Mouse (Mus musculus) left cerebral cortex, postnatal 4 days (tissue): ENCODE data around the gene Rnf121. TPM values are rescaled to one million over a fixed set of nuclear protein-coding genes. Genes with fewer than 3 reads are reported as not detected.

Source experiments
- DNase-seq: peaks from one replicate; pipeline ENCODE4 v3.0.0-alpha.2; 2022
- intact Hi-C: fragments of 180-260 bp; cut with DNase I; formaldehyde crosslinking; loops from one replicate; pipeline ENCODE4 v1.15.1; 2025
- total RNA-seq, 2 experiments: library from RNA; stranded (reverse); gene quantifications; 2 replicates each; pipeline ENCODE4 v1.2.3; 2021

Gene Rnf121
- total RNA-seq, 2 experiments from 2014 or later: 47.0 to 51.9 TPM

DNA sequence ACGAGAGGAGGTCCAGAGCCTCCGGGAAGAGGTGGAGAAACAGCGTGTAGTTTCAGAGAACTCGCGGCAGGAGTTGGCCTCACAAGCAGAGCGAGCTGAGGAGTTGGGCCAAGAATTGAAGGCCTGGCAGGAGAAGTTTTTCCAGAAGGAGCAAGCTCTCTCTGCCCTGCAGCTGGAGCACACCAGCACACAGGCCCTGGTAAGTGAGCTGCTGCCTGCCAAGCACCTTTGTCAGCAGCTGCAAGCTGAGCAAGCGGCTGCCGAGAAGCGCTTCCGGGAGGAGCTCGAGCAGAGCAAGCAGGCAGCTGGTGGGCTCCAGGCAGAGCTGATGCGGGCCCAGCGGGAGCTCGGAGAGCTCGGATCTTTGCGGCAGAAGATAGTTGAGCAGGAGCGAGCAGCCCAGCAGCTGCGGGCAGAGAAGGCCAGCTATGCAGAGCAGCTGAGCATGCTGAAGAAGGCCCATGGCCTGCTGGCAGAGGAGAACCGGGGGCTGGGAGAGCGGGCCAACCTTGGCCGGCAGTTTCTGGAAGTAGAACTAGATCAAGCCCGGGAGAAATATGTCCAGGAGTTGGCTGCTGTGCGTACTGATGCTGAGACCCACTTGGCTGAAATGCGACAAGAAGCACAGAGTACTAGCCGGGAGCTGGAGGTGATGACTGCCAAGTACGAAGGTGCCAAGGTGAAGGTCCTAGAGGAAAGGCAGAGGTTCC, 64.2 kb downstream of the Rnf121 start:
- DNase-seq: peak; percentile 82
- intact Hi-C loops: no loop called here

DNA sequence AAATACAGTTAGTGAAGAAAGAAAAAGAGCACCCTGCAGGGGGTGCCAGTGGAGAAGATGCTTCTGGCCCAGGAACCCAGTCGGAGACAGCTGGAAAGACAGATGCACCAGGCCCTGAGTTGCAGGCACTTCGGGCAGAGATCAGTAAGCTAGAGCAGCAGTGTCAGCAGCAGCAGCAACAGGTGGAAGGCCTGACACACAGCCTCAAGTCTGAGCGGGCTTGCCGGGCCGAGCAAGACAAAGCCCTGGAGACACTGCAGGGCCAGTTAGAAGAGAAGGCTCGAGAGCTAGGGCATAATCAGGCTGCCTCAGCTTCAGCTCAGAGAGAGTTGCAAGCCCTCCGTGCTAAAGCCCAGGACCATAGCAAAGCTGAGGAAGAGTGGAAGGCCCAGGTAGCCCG, 65.0 kb downstream of the Rnf121 start:
- no peak for DNase-seq

GRCm38 (mm10) chr7:101999461-102000151, 65.7 kb downstream of the Rnf121 start:
- intact Hi-C loops: loop anchor here (10.0 kb wide), 1 partner anchor 345 kb away; no protein-coding TSS in a partner anchor
- DNase-seq: peak; percentile 60

More for the DNA sequence above, 65.0 kb downstream of the Rnf121 start:
- intact Hi-C loops: no loop called here

DNA sequence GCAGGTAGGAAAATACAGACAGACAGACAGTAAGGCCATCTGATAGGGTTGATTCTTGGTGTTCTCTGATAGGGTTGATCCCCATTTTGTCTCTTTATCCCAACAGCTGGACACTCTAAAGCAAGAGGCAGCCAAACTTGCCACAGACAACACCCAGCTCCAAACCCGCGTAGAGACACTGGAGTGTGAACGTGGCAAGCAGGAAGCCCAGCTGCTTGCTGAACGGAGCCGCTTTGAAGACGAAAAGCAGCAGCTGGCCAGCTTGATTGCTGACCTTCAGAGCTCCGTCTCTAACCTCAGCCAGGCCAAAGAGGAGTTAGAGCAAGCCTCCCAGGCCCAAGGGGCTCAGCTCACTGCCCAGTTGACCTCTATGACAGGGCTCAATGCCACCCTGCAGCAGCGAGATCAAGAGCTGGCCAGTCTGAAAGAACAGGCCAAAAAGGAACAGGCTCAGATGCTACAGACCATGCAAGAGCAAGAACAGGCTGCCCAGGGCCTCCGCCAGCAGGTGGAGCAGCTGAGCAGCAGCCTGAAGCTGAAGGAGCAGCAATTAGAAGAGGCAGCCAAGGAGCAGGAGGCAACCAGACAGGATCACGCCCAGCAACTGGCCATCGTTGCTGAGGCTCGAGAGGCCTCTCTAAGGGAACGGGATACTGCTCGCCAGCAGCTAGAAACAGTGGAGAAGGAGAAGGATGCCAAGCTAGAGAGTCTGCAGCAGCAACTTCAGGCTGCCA, 66.9 kb downstream of the Rnf121 start:
- peak; percentile 93 for DNase-seq
- intact Hi-C loops: loop anchor here (10.0 kb wide), 1 partner anchor 344 kb away; no protein-coding TSS in a partner anchor

- intact Hi-C loops: loop anchor here (10.0 kb wide), 1 partner anchor 339 kb away; no protein-coding TSS in a partner anchor
- DNase-seq: no peak
These were observed 71.0 kb downstream of the Rnf121 start for GRCm38 (mm10) chr7:101994241-101994640.

DNA sequence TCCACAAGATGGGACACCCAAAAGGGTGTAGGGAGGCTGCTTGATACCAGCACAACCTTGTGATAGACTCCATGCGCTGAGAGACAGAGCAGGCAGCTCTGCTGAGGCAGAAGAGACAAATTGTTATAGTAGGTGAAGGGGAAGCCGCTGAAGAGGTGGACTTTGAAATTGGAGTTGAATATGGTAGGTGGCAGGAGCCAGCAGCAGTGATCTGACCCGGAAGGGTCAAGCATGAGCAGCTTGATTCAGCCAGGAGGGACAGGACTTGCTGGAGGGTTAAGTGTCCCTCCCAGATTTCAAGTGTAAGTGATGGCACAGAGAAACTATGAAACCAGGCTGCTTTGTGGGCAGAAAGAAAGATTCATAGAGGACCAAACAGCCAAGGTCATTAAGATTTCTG, 80.2 kb downstream of the Rnf121 start:
- intact Hi-C loops: no loop called here

GRCm38 (mm10) chr7:101982735-101983134, 82.5 kb downstream of the Rnf121 start:
- no peak for DNase-seq

More for the DNA sequence above, 80.2 kb downstream of the Rnf121 start:
- no peak for DNase-seq

GRCm38 (mm10) chr7:101974505-101974904, 90.8 kb downstream of the Rnf121 start:
- intact Hi-C loops: no loop called here
- DNase-seq: peak; percentile 39

More at GRCm38 (mm10) chr7:101982735-101983134, 82.5 kb downstream of the Rnf121 start:
- intact Hi-C loops: no loop called here

DNA sequence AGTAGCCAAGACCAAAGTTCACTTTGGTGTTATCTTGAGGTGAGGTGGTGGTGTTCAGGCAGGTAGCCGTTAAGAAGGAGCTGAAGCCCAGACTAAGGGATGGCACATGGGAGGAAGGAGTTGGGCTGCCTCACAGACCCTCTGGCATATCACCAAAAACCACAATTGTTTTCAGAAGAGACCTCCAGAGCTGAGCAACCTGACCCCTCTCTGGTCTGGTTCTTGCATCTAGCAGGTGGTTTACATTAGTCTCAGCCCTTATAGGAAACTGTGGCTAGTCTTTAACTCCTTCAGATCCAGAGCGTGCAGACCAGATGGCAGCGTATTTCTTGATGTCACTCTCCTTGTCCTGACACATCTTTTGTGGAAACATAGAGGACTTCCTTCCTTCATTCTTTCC, 91.5 kb downstream of the Rnf121 start:
- no peak for DNase-seq
- intact Hi-C loops: no loop called here

- intact Hi-C loops: no loop called here
- DNase-seq: no peak
These were observed 93.5 kb downstream of the Rnf121 start for GRCm38 (mm10) chr7:101971721-101972120.

DNA sequence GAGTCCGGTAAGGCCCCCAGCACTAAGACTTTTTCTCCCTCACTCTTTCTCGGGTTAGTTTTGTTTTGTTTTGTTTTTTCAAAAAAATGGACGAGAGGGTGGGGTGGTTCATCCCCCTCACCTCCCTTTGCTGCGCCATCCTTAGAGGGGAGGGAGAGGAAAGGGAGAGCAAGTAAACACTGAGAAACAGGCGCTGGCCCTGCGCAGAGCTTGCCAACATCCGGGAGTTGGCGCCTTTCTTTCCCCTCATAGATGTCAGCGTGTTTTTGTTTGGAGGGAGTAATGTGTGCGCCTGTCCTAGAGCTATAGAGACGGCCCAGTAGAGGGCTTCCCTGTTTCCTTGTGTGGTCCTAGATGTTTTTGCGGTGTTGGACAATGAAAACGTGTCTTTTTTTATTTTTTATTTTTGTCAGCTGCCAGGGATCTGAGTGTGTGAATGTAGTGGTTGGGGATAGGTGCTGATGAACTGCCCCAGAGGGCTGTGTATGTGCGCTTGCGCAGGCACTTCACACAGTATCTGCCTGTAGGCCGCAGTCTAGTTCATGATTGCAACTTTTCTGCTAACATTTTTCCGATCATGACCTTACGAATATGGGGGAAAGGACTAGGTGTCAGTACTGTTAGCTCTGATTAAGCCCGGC, 94.3 kb downstream of the Rnf121 start:
- intact Hi-C loops: no loop called here

GRCm38 (mm10) chr7:101970429-101970775, 94.9 kb downstream of the Rnf121 start:
- peak; percentile 90 for DNase-seq
- intact Hi-C loops: no loop called here

More for the DNA sequence above, 94.3 kb downstream of the Rnf121 start:
- DNase-seq: peak; percentile 88

DNA sequence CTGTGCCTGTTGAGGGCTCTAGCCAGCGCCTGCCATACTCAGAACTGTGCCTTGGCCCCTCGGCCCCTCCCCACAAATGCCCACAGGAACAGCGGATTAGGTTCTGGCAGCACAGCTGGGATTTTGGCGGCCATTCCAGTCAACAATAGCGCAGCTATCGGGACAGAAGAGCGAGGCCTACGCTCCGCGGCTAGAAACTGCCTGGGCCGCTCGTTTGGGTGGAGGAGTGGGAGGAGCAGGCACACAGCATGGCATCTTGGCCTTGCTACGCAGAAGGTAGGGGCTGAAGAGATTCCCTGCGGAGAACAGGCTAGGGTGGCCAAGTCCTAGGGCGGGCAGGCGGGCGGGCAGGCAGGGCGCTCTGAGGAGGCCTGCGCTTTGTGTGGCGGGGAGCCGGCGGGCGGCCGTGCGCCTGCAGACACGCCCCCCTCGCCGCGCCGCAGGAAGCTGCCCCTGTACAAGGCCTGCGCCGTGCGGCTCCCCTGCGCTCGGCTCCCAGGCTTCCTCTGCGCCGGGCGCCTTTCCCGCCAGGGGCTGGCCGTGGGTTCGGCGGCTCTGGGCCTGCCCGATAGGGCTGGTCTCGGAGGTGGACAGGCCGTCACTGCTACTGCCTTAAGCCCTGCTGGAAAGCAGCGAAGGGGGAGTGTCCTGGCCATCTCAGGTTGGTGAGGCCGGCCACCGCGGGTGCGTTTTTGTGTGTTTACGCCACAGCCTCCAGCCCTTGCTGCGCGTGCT, 95.4 kb downstream of the Rnf121 start:
- intact Hi-C loops: no loop called here
- peak; percentile 89 for DNase-seq

Other genes starting within 250 kb of the Rnf121 start
- not detected for gene Phox2a, start 247.2 kb downstream of the Rnf121 start, total RNA-seq
- 10 to 100 TPM; 17.8 to 18.8 TPM for gene Inppl1, start 227.2 kb downstream of the Rnf121 start, total RNA-seq
- under 1 TPM in 1 of 2 experiments, not detected in 1; 0.40 TPM for gene Folr2, start 208.3 kb downstream of the Rnf121 start, total RNA-seq
- gene Anapc15, start 201.8 kb downstream of the Rnf121 start, total RNA-seq: 10 to 100 TPM; 37.0 to 40.0 TPM
- 1 to 10 TPM in 1 of 2 experiments, under 1 TPM in 1; 0.40 to 1.4 TPM for gene Folr1, start 194.7 kb downstream of the Rnf121 start, total RNA-seq
- gene Lamtor1, start 159.6 kb downstream of the Rnf121 start, total RNA-seq: 10 to 100 TPM; 86.2 to 91.6 TPM
- gene Tomt, start 159.1 kb downstream of the Rnf121 start, total RNA-seq: not detected
- 1 to 10 TPM; 2.8 to 2.9 TPM for gene Lrrc51, start 131.6 kb downstream of the Rnf121 start, total RNA-seq
- 10 to 100 TPM; 83.3 to 89.6 TPM for gene Numa1, start 131.4 kb downstream of the Rnf121 start, total RNA-seq
- 10 to 100 TPM; 14.0 to 18.9 TPM for gene Il18bp, start 46.8 kb downstream of the Rnf121 start, total RNA-seq
- gene Xndc1, start within 50 bp of the Rnf121 start, total RNA-seq: 10 to 100 TPM; 28.7 to 30.8 TPM
- 1 to 10 TPM; 1.7 to 2.2 TPM for gene Xntrpc, start 244 bp upstream of the Rnf121 start, total RNA-seq
- under 1 TPM in 1 of 2 experiments, not detected in 1; 0.60 TPM for gene Trpc2, start 17.6 kb upstream of the Rnf121 start, total RNA-seq
- not detected for gene Art1, start 36.3 kb upstream of the Rnf121 start, total RNA-seq
- not detected for gene Art5, start 44.0 kb upstream of the Rnf121 start, total RNA-seq
- not detected for gene Chrna10, start 51.4 kb upstream of the Rnf121 start, total RNA-seq
- 10 to 100 TPM; 39.4 to 41.2 TPM for gene Nup98, start 144.7 kb upstream of the Rnf121 start, total RNA-seq
- 10 to 100 TPM; 36.7 to 39.0 TPM for gene Pgap2, start 144.7 kb upstream of the Rnf121 start, total RNA-seq
- 10 to 100 TPM; 11.3 to 12.3 TPM for gene Rhog, start 190.6 kb upstream of the Rnf121 start, total RNA-seq
- 10 to 100 TPM; 43.5 to 45.7 TPM for gene Stim1, start 202.3 kb upstream of the Rnf121 start, total RNA-seq